Mouse (Mus musculus) G1E-ER4 (cell line): Measurements from ENCODE around the gene Cd200r4. TPM values are rescaled to one million over a fixed set of nuclear protein-coding genes. Genes with fewer than 3 reads are reported as not detected.

Experiments used
- GATA1 ChIP-seq: IDR thresholded peaks from one replicate; pipeline ENCODE4 v1.8.0; 2012; ENCODE audit warnings: low read length, inconsistent platforms
- polyA plus RNA-seq: library from polyadenylated mRNA; stranded (reverse); fragments of >175 nt; gene quantifications from 2 replicates; pipeline ENCODE4 v1.2.3, GENCODE M21; 2012

Gene Cd200r4
- 0.12 and 0.22 TPM in 2 replicates for polyA plus RNA-seq

- no peak for TF ChIP-seq GATA1
Measured at GRCm38 (mm10) chr16:44811544-44811943, at the start of gene Cd200r4. TSS of gene Cd200r4 (plus strand) at chr16:44811733.

GRCm38 (mm10) chr16:44761811-44762210 lies 49.7 kb upstream of the Cd200r4 start:
- no peak for TF ChIP-seq GATA1

GRCm38 (mm10) chr16:44765555-44766319 lies 45.8 kb upstream of the Cd200r4 start, which contains the start of gene Cd200r1:
TSS of gene Cd200r1 (plus strand) at chr16:44765736.
- no peak for TF ChIP-seq GATA1

- no peak for TF ChIP-seq GATA1
Measured at GRCm38 (mm10) chr16:44766320-44766892, 45.1 kb upstream of the Cd200r4 start.

GRCm38 (mm10) chr16:44767506-44767905 lies 44.0 kb upstream of the Cd200r4 start:
- no peak for TF ChIP-seq GATA1

- TF ChIP-seq GATA1, result no peak
Measured at GRCm38 (mm10) chr16:44767967-44768366, 43.6 kb upstream of the Cd200r4 start.

- no peak for TF ChIP-seq GATA1
Measured at GRCm38 (mm10) chr16:44772577-44772976, 39.0 kb upstream of the Cd200r4 start.

- peak; percentile 5 for TF ChIP-seq GATA1
Measured at GRCm38 (mm10) chr16:44773673-44774072, 37.9 kb upstream of the Cd200r4 start.

- TF ChIP-seq GATA1, result no peak
Measured at GRCm38 (mm10) chr16:44774201-44774600, 37.3 kb upstream of the Cd200r4 start.

- no peak for TF ChIP-seq GATA1
Measured at GRCm38 (mm10) chr16:44778538-44779147, 32.9 kb upstream of the Cd200r4 start.

GRCm38 (mm10) chr16:44779494-44779893 lies 32.0 kb upstream of the Cd200r4 start:
- TF ChIP-seq GATA1, result no peak

- no peak for TF ChIP-seq GATA1
Measured at GRCm38 (mm10) chr16:44780751-44781150, 30.8 kb upstream of the Cd200r4 start.

- no peak for TF ChIP-seq GATA1
Measured at GRCm38 (mm10) chr16:44786934-44787333, 24.6 kb upstream of the Cd200r4 start.

- TF ChIP-seq GATA1, result no peak
Measured at GRCm38 (mm10) chr16:44794416-44794815, 17.1 kb upstream of the Cd200r4 start.

GRCm38 (mm10) chr16:44805976-44806375 lies 5.6 kb upstream of the Cd200r4 start:
- TF ChIP-seq GATA1, result no peak

GRCm38 (mm10) chr16:44812468-44813065 lies 1.0 kb downstream of the Cd200r4 start:
- peak; percentile 14 for TF ChIP-seq GATA1
